Mouse (Mus musculus) lung, adult 2 months (tissue): Measurements from ENCODE around the gene Gpr162. TPM values are rescaled to one million over a fixed set of nuclear protein-coding genes. Genes with fewer than 3 reads are reported as not detected.

Source experiments
- DNase-seq: peaks from one replicate; pipeline ENCODE4 v3.0.0; 2022
- H3K4me1 ChIP-seq: fragments of 200-500 bp; 2 replicates; pipeline ENCODE4 v1.6.1; 2011; ENCODE audit warnings: low read length; ENCODE audit not compliant: control insufficient read depth, insufficient read depth
- H3K4me3 ChIP-seq: fragments of 200-500 bp; replicated peaks from 2 replicates; pipeline ENCODE3; 2011; ENCODE audit warnings: low read depth, mild to moderate bottlenecking, control low read depth, low read length; ENCODE audit errors: extremely low read depth
- CTCF ChIP-seq: fragments of 200-500 bp; IDR thresholded peaks from 2 replicates; pipeline ENCODE4 v1.5.1; 2011; ENCODE audit warnings: mild to moderate bottlenecking, low read length, control low read depth; ENCODE audit not compliant: insufficient read depth
- POLR2A ChIP-seq: fragments of 200-500 bp; IDR thresholded peaks from 2 replicates; pipeline ENCODE4 v1.6.1; 2011; ENCODE audit warnings: low read depth, mild to moderate bottlenecking, control low read depth, low read length, borderline replicate concordance; ENCODE audit errors: extremely low read depth
- WGBS: fragments of 180-500 bp; shearing (Covaris S2); methylation state at CpG from one replicate; pipeline ENCODE4 v1.1.7; 2018; 5-methylcytosine and 5-hydroxymethylcytosine counted together
- polyA plus RNA-seq: library from polyadenylated mRNA; depleted of rRNA; stranded (reverse); fragments of >200 nt; gene quantifications from 2 replicates; pipeline ENCODE4 v1.2.3, GENCODE M21; 2012

Gene Gpr162
- polyA plus RNA-seq, 1 experiment: 0.27 TPM

DNA sequence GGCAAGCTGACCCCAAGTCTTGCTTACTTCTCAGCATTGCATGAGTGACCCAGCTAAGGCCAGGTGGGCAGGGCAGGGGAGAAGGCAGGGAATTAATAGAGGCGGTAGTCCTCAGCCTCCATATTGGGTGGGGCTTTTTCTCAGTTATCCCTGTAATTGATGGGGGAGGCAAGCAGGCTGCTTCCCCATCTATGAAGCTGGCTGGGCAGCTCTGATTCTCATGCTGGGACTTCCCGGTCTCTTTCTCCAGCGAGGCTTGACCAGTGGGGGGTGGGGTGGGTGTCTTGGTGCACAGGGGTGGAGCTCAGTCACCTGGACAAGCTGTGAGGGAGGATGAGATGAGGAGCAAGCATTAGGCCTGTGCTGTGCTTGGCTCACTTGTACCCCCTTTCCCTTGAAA lies 2.0 kb downstream of the Gpr162 start:
- H3K4me1 ChIP-seq: peaks cover 2% of the 10 kb centered on the region; the same call in 1 of the 2 replicates
- 37% methylated on average over 3 of the region's 3 CpGs for WGBS
- TF ChIP-seq POLR2A: no peak
- TF ChIP-seq CTCF: no peak

DNA sequence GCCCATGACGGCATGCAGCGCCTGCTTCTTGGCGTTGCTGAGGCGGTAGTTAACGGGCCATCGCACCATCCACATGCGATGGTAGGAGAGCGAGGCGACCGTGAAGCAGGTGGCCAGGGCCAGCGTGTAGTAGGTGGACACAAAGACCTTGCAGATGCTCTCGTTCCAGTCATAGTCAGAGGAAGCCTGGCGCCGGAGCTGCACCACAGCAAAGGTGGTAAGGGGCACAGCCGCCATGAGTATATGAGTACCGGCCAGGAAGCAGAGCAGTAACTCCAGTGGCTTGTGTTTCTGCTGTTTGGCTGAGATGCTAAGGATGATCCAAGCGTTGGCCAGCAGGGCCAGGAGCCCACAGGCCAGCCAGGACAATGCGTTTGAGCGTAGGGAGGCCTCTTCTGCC lies 2.5 kb downstream of the Gpr162 start:
- no peak for TF ChIP-seq CTCF
- no peak for TF ChIP-seq POLR2A
- Histone ChIP-seq H3K4me1 (peaks cover 2% of the 10 kb centered on the region; the same call in 1 of the 2 replicates), H3K4me3 (no peak overlapping the region)
- no peak for DNase-seq
- 79% methylated on average over 19 of the region's 19 CpGs for WGBS

More for the DNA sequence above, 2.0 kb downstream of the Gpr162 start:
- no peak for DNase-seq
- H3K4me3 ChIP-seq: no peak overlapping the region

DNA sequence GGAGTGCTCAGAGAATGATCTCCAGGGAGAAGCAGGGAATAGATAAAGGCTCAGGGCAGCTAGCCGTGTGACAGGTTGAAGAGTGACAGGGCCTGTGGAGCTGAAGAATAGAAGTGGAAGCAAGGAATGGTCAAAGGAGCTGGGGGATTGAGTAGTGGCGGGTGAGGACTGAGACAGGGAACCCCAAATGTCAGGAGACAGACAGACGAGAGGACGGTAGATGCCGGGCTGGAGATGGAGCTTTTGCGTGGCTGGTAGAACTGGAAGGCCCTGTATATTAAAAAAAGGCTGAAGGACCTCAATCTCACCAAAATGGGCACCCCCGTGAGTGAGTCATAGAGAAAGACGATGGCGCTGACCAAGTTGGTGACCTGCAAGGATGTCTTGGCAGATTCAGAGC lies 3.3 kb downstream of the Gpr162 start:
- H3K4me1 ChIP-seq: peaks cover 2% of the 10 kb centered on the region; the same call in 1 of the 2 replicates
- 87% methylated on average over 9 of the region's 9 CpGs for WGBS
- TF ChIP-seq POLR2A (no peak), CTCF (no peak)
- DNase-seq: no peak
- H3K4me3 ChIP-seq: no peak overlapping the region

DNA sequence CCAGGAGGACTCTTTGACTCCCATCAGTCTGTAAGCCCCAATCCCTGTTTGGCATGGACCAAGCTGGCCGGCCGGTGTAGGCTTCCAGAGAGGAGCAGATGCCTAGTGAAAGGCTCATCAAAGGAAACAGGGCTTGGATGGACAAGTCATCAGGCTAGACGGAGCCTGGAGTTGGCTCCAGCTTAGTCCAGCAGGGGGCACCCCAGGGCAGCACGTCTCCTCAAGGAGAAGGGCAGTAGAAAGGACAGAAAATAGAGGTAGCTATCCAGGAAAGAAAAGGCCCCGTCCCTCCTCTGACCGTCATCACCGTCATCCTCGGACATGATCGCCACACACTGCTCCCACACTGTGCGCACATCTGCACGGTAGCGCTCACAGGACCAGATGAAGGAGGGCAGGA lies 4.1 kb downstream of the Gpr162 start:
- H3K4me1 ChIP-seq: peaks cover 2% of the 10 kb centered on the region; the same call in 1 of the 2 replicates
- TF ChIP-seq POLR2A (no peak), CTCF (peak; percentile 87)
- peak; percentile 85 for DNase-seq
- 12% methylated on average over 12 of the region's 12 CpGs for WGBS
- H3K4me3 ChIP-seq: no peak overlapping the region

- no peak for DNase-seq
- peaks cover 2% of the 10 kb centered on the region; the same call in 1 of the 2 replicates for H3K4me1 ChIP-seq
- H3K4me3 ChIP-seq: no peak overlapping the region
- WGBS: 67% methylated on average over 28 of the region's 28 CpGs
- no peak for TF ChIP-seq CTCF
- no peak for TF ChIP-seq POLR2A
Measured at GRCm38 (mm10) chr6:124858561-124859318, 5.0 kb downstream of the Gpr162 start.

DNA sequence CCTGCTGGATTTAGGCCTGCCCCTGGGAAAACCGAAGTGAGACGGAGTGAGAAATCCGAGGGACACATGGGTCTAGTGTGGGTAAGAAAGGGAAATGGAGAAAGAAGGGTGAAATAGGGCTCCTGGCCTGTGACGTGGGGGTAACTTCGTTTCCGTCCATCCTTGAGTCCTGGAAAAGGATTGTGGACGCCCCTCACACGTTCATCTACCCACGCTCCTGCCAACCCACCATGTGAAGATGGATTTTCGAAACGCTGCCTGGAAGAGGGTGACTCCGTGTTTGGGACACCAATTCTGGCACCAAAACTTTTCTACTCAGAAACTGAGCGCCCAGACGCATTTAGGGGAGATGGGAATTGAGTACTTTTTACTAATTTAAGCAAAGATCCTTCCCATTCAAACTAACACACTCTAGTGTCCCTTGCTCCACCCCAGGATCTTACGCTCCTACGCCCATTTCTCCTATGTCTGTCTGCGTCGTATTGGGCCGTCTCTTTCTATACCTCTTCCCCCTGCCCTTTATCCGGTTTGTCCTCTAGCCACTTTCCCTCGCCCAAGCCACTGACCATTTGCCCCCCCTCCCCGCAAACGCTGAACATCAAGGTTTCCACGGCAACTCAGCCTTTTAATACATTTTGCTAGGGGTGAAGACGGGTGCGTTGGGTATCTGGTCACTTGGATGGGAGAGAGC lies 5.8 kb downstream of the Gpr162 start:
- H3K4me3 ChIP-seq: peak overlapping the region; percentile 2
- DNase-seq: no peak
- 29% methylated on average over 26 of the region's 26 CpGs for WGBS
- H3K4me1 ChIP-seq: no peaks in the 10 kb centered on the region; the same call in 1 of the 2 replicates
- TF ChIP-seq CTCF (no peak), POLR2A (no peak)

DNA sequence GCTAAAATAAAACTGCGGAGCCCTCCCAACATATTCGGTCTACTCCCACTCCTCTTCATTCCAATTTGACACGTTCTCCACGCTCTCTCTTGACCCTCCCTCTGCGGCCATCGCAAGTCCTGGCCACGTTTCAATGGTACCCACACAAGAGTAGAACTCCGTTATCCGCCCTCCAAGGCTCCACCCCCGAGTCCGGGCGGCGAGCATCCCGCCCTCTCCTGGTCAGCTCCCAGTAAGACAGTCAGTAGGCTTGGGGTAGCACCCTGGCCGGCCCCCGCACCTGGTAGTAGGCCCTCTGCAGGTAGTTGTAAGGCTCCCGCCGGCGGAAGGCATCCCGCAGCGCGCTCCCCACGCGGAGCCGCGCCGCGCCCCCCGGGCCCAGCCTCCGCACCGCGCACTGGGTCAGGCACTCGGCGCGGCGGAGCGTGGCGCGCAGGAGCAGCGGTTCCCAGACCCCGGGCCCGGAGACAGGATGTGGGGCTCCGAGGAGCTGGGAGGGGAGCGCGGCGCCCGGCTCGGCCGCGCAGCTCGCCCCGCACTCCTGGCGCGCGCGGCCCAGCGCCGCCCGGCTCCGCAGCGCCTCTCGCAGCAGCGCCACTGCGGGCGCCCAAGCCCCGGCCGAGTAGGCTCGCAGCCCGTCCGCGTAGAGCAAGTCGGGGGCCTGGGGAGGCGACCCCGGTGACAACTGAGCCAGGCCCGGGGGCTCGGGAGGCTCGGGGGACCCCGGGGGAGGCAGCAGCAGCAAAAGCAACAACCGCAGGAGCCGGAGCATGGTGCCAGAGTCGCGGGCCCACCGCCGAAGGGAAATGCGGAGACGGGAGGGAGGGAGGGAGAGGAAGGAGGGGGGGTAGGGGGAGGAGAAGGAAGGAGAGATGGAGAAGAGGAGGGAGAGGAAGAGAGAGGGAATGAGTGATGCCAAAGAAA lies 6.6 kb downstream of the Gpr162 start, which contains the start of gene P3h3:
Gene P3h3 (minus strand): TSS at position 837 of the 924 bp plus-strand sequence.
- peak within 1 kb of the TSS; percentile 48 for H3K4me3 ChIP-seq
- WGBS: 3% methylated on average over 86 of the region's 86 CpGs
- no peaks in the 10 kb centered on the region; the same call in 1 of the 2 replicates for H3K4me1 ChIP-seq
- TF ChIP-seq POLR2A: peak; percentile 35; the same call in 1 of the 2 replicates
- no peak; the same call in 1 of the 2 replicates for TF ChIP-seq CTCF
- peak; percentile 67 for DNase-seq

GRCm38 (mm10) chr6:124856321-124856720 lies 7.5 kb downstream of the Gpr162 start:
- no peak for DNase-seq
- TF ChIP-seq CTCF: no peak
- no peak for TF ChIP-seq POLR2A
- Histone ChIP-seq H3K4me3 (no peak overlapping the region), H3K4me1 (no peaks in the 10 kb centered on the region; the same call in 1 of the 2 replicates)
- WGBS: 27% methylated on average over 14 of the region's 14 CpGs

DNA sequence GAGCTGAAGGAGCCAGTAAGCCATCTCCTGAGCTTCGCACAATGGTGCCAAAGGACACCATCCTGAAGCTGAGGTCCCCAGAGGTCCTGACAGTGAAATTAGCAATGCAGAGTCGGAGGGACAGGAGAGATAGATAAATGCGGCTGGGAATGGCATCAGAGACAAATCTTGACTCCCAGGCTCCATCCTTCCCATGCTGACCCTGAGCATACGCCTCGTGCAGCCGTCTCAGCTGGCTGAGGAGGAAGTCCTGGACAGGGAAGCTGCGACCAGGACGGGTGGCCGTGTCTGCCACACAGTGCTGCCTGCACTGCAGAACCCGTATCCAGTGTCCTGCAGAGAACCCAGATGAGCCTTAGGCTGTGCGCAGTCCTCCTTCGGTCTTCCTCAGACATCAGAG lies 9.1 kb downstream of the Gpr162 start:
- TF ChIP-seq POLR2A: no peak
- TF ChIP-seq CTCF: no peak
- Histone ChIP-seq H3K4me3 (no peak overlapping the region), H3K4me1 (no peaks in the 10 kb centered on the region)
- no peak for DNase-seq
- WGBS: 73% methylated on average over 12 of the region's 12 CpGs
